Mouse (Mus musculus) limb, embryonic 13.5 days (tissue): ENCODE data around the gene Ppp1r12b. TPM values are rescaled to one million over a fixed set of nuclear protein-coding genes. Genes with fewer than 3 reads are reported as not detected.

Source experiments
- ATAC-seq: fragments of 200-750 bp; cut with Nextera tagmentation; 2 replicates; pipeline ENCODE4 v1.8.0; 2017; ENCODE audit warnings: low read depth, moderate number of reproducible peaks, moderate TSS enrichment; ENCODE audit not compliant: low FRiP score
- H3K27ac ChIP-seq: fragments of 300-500 bp; sonication (generic); 2 replicates; pipeline ENCODE4 v1.5.1; 2015; ENCODE audit warnings: inconsistent platforms, mild to moderate bottlenecking, moderate library complexity
- H3K27me3 ChIP-seq: fragments of 300-500 bp; sonication (generic); 2 replicates; pipeline ENCODE4 v1.6.1; 2015; ENCODE audit warnings: mild to moderate bottlenecking, inconsistent platforms
- H3K36me3 ChIP-seq: fragments of 300-500 bp; sonication (generic); 2 replicates; pipeline ENCODE4 v1.6.1; 2015; ENCODE audit warnings: inconsistent platforms, mild to moderate bottlenecking, moderate library complexity
- H3K4me1 ChIP-seq: fragments of 300-500 bp; sonication (generic); 2 replicates; pipeline ENCODE4 v1.6.1; 2015; ENCODE audit warnings: inconsistent platforms
- H3K4me2 ChIP-seq: fragments of 300-500 bp; sonication (generic); replicated peaks from 2 replicates; pipeline ENCODE4 v1.6.1; 2015; ENCODE audit warnings: inconsistent platforms, mild to moderate bottlenecking, moderate library complexity
- H3K4me3 ChIP-seq: fragments of 300-500 bp; sonication (generic); 2 replicates; pipeline ENCODE4 v1.5.1; 2015; ENCODE audit warnings: moderate library complexity, mild to moderate bottlenecking, inconsistent platforms
- H3K9ac ChIP-seq: fragments of 300-500 bp; sonication (generic); 2 replicates; pipeline ENCODE4 v1.6.1; 2015; ENCODE audit warnings: mild to moderate bottlenecking, inconsistent platforms
- H3K9me3 ChIP-seq: fragments of 300-500 bp; sonication (generic); 2 replicates; pipeline ENCODE4 v1.6.1; 2016; ENCODE audit warnings: inconsistent platforms
- WGBS: fragments of 180-500 bp; shearing (Covaris S2); methylation state at CpG from one replicate; pipeline ENCODE4 v1.1.7; 2015; 5-methylcytosine and 5-hydroxymethylcytosine counted together
- polyA plus RNA-seq: library from polyadenylated mRNA; unstranded; fragments of >200 nt; fragmentation: Nextera tagmentation; extraction: Ambion mirVana; gene quantifications from 2 replicates; pipeline ENCODE4 v1.2.1, GENCODE M21; 2015

The Ppp1r12b gene
- polyA plus RNA-seq, 1 experiment from 2014 or later, result 7.1 TPM

DNA sequence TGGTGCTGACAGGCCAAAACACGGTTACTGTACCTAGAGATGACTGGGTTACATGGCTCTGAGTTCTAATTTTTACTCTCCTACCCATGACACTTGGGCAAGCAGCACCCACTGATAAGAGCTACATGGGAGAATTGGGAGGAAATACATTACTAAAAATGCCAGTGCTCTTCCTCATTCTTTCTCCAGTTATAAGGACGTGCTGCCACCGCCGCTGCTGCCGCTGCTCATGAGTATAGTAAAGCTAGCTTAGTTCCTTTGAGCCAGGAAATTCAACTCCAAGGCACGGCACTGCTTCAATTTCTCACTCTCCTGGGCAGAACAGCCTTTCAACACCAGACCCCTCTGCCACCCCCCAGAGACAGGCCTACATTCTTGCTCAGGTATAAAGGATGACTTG, 171.3 kb downstream of the Ppp1r12b start:
- Histone ChIP-seq H3K4me1 (peaks cover 27% of the 10 kb centered on the region), H3K27ac (0 out of 2 replicates have a peak overlapping the region, but pooled peaks have one; percentile 48), H3K4me3 (no peak overlapping the region), H3K36me3 (no peaks in the 10 kb centered on the region), H3K4me2 (no peak overlapping the region), H3K9me3 (no peaks in the 10 kb centered on the region), H3K9ac (no peak overlapping the region), H3K27me3 (no peaks in the 10 kb centered on the region)
- WGBS, result 60% methylated on average over 6 of the region's 6 CpGs
- no peak for ATAC-seq

DNA sequence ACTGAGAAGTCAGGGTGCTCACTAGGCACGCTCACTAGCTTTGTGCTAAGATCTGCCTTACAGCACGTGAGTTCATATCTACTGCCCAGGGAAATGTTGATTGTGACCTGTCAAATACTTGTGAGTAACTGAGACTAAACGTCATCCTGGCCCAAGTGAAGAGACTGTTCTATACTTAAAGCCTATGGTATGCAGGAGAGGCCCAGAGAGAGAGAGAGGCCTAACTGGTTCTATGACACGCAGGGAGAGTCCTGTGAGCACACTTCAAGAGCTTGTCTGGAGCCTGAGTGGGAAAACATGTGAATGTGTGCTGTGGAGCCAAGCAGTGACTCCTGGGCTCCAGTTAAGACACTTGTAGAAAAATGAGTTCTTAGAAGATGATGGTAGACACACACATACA, 171.8 kb downstream of the Ppp1r12b start:
- Histone ChIP-seq H3K4me1 (peaks cover 27% of the 10 kb centered on the region), H3K27ac (no peak overlapping the region), H3K9me3 (no peaks in the 10 kb centered on the region), H3K27me3 (no peaks in the 10 kb centered on the region), H3K4me2 (no peak overlapping the region), H3K36me3 (no peaks in the 10 kb centered on the region), H3K9ac (no peak overlapping the region), H3K4me3 (no peak overlapping the region)
- 71% methylated on average over 4 of the region's 4 CpGs for WGBS
- ATAC-seq, result no peak

DNA sequence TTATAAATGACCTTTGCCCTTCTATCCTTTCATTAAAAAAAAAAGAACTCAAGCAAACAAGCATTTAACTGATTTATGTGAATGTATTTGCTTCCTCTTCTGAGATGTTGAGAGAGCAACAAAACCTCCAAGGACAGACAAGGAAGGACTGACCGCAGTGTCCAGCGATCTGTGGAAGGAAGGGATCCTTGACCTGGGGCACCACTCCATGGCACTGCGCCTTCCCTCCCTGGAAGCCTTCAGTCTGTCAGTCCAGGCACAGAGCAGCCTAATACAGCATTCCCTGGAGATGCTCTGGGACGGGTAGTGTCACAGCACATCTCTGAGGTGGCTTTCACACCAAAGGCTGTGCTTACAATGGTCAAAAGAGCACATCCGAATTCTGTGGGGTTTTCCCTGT, 172.9 kb downstream of the Ppp1r12b start:
- Histone ChIP-seq H3K4me1 (peaks cover 25% of the 10 kb centered on the region), H3K36me3 (no peaks in the 10 kb centered on the region), H3K27me3 (no peaks in the 10 kb centered on the region), H3K9me3 (no peaks in the 10 kb centered on the region), H3K4me3 (no peak overlapping the region), H3K9ac (no peak overlapping the region), H3K4me2 (no peak overlapping the region), H3K27ac (no peak overlapping the region)
- no peak for ATAC-seq
- WGBS, result 89% methylated on average over 5 of the region's 5 CpGs

DNA sequence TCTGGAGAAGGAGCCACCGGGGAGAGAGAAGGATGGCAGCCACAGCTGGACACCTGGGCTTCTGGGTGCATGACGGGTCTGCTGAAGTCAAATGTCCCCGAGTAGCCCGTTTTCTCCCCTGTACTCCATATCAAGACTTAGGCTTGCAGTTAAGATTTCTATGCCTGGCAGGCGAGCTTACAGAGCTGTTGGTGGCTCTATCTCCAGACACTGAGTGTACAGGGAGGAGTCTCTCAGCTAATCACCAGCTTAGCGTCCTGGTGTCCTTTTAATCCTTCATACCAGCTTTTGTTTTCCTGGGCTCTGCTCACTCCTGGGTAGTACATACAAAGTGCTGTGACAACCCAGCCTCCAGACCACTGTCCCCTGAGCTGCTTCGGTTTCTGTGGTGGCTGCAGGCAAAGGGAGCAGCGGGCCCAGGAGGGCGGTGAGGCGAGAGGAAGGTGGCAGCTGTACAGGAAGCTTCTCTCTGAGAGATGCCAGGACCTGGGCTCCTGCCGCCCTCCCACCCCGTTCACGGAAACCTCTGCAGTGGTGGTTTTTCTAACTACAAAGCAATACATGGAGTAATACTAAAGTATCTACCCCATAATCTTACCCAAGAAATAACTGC, 177.7 kb downstream of the Ppp1r12b start:
- no peak overlapping the region for H3K4me2 ChIP-seq
- 62% methylated on average over 13 of the region's 13 CpGs for WGBS
- no peak overlapping the region for H3K27ac ChIP-seq

DNA sequence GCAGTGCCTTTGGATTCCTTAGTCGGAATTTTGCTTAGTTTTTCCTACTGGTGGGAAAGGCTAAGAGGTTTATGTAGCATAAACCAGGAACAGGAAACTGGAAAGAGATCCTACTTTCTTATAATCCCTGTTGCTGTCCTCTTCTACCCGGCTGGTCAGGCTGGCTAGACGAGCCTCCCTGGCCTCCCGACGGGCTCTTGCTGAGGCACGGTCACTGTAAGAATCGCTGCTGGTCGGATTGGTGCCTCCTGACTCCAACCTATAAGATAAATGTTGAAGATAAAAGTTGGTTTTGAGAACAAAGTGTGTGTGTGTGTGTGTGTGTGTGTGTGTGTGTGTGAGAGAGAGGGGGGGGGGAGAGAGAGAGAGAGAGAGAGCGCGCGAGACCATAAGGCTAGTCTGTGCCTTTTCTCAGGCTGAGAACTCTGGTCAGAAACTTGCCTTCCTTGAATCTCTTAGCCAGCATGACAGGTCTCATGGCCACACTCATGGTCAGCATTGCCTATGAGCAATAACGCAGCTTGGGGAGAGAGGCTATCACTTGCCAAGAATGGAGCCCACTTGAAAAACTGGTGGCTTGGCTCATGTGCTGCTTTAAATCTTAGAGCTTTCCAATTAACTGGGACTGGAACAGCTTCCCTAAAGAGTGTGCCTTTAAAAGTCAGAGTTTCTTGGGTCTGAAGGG, 178.4 kb downstream of the Ppp1r12b start:
- Histone ChIP-seq H3K36me3 (no peaks in the 10 kb centered on the region; the same call in none of the 2 replicates), H3K4me1 (peaks cover 27% of the 10 kb centered on the region), H3K4me2 (no peak overlapping the region), H3K27ac (no peak overlapping the region; the same call in 1 of the 2 replicates), H3K9me3 (no peaks in the 10 kb centered on the region), H3K9ac (no peak overlapping the region), H3K4me3 (no peak overlapping the region), H3K27me3 (no peaks in the 10 kb centered on the region)
- ATAC-seq, result no peak
- WGBS, result 80% methylated on average over 12 of the region's 12 CpGs

More for the DNA sequence above, 177.7 kb downstream of the Ppp1r12b start:
- H3K4me3 ChIP-seq, result no peak overlapping the region
- H3K4me1 ChIP-seq, result peaks cover 27% of the 10 kb centered on the region
- no peaks in the 10 kb centered on the region; the same call in none of the 2 replicates for H3K36me3 ChIP-seq
- no peaks in the 10 kb centered on the region for H3K9me3 ChIP-seq
- no peaks in the 10 kb centered on the region for H3K27me3 ChIP-seq
- no peak for ATAC-seq
- no peak overlapping the region for H3K9ac ChIP-seq

DNA sequence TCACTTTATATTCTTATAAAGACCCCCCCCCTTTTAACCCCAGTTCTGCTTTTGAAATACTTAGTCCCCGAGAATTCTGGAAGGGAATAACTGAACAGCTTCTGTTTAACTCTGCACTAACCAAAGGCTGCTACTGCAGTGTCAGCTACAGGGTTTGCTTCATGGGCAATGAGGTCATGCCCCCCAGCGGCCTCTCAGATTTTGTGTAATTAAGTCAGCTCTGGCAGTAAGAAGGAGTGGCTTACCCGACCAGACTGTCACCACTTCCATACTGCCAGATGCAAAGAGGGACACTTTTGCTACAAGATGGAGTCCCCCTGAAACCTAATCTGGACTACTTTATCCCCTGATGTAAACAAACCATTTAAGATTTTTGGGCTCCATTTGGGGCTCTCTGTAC, 180.1 kb downstream of the Ppp1r12b start:
- Histone ChIP-seq H3K4me2 (no peak overlapping the region), H3K4me3 (no peak overlapping the region), H3K27ac (no peak overlapping the region; the same call in 1 of the 2 replicates), H3K36me3 (peaks cover 8% of the 10 kb centered on the region), H3K4me1 (peaks cover 35% of the 10 kb centered on the region), H3K9me3 (no peaks in the 10 kb centered on the region), H3K9ac (no peak overlapping the region), H3K27me3 (no peaks in the 10 kb centered on the region)
- WGBS, result 13% methylated on average over 3 of the region's 3 CpGs
- no peak for ATAC-seq

DNA sequence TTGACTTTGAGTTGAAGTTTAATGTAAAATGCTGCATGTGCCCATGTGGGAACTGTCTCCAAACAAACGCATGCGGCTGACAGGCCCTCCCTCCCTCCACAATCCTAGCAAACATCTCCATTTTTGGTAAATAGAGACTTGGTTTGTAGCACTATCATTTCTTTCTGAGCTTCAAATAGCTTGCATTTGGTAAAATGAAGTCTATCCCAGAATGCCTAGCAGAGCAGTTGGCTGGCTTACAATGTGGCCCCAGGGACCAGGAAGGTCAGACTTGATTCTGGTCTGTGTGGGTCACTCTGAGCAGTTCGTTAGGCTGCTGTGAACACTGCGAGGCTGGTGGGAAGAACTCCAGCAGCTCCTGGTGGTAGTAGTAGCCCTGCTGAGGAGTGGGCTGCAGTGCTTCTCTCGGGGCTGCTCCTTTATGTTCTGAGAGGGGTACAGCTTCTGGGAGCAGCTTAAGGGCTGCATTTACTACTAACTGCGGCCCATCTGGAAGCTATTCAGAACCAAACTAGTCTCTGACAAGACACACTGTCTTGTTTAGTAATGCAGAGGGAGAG, 180.9 kb downstream of the Ppp1r12b start:
- H3K4me1 ChIP-seq, result peaks cover 35% of the 10 kb centered on the region
- peak overlapping the region; percentile 70 for H3K27ac ChIP-seq
- 24% methylated on average over 6 of the region's 6 CpGs for WGBS
- H3K27me3 ChIP-seq, result no peaks in the 10 kb centered on the region
- no peak overlapping the region for H3K4me3 ChIP-seq
- H3K9ac ChIP-seq, result 0 out of 2 replicates have a peak overlapping the region, but pooled peaks have one; percentile 10
- 0 out of 2 replicates have a peak overlapping the region, but pooled peaks have one; percentile 3 for H3K4me2 ChIP-seq
- ATAC-seq, result 0 out of 2 replicates have a peak, but pooled peaks have one; percentile 61
- no peaks in the 10 kb centered on the region for H3K9me3 ChIP-seq
- peaks cover 10% of the 10 kb centered on the region for H3K36me3 ChIP-seq

DNA sequence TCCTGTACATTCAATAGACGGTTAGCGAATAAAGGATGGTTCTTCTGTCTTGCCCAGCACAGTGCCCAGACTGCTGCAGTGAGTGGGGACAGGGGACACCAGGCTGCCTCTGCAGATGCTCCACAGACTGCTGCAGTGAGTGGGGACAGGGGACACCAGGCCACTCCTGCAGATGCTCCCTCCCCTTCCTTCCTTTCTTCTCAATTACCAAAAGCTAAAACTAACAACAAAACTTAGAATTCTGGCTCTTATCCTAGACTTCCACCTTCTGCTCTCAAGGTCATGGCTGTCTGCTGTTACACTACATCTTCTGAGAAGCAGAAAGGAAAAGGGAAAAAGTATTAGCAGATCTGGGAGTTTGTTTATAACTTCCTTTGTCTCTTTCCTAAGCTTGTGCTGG, 181.5 kb downstream of the Ppp1r12b start:
- H3K4me3 ChIP-seq, result no peak overlapping the region
- no peak overlapping the region for H3K9ac ChIP-seq
- no peaks in the 10 kb centered on the region for H3K27me3 ChIP-seq
- no peak for ATAC-seq
- H3K4me1 ChIP-seq, result peaks cover 35% of the 10 kb centered on the region
- whole genome bisulfite sequencing, result 93% methylated on average over 2 of the region's 2 CpGs
- H3K36me3 ChIP-seq, result peaks cover 10% of the 10 kb centered on the region
- no peak overlapping the region for H3K4me2 ChIP-seq
- H3K27ac ChIP-seq, result peak overlapping the region; percentile 52; the same call in 1 of the 2 replicates
- no peaks in the 10 kb centered on the region for H3K9me3 ChIP-seq

DNA sequence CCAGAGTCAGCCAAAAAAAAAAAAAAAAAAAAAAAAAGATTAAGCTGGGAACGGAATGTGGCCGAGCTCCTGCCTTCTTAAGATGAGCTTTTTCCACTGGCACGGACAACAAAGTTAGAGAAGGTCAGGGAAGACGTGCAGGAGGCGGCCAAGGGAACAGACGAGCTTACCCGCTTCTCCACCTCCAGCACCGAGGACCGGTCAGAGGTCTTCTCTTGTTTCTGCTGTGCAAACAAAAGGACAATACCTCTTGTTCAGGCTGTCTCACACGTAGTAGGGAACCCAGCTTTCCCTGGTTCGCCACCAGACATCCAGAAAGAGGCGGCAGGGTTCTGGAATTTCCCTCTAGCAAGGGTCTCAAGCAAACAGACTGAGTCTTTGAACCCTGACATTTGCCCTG, 182.5 kb downstream of the Ppp1r12b start:
- Histone ChIP-seq H3K27ac (no peak overlapping the region), H3K4me1 (peaks cover 34% of the 10 kb centered on the region), H3K36me3 (peaks cover 17% of the 10 kb centered on the region), H3K9ac (no peak overlapping the region), H3K4me2 (no peak overlapping the region), H3K9me3 (no peaks in the 10 kb centered on the region), H3K27me3 (no peaks in the 10 kb centered on the region), H3K4me3 (no peak overlapping the region)
- no peak for ATAC-seq
- 81% methylated on average over 12 of the region's 12 CpGs for WGBS

DNA sequence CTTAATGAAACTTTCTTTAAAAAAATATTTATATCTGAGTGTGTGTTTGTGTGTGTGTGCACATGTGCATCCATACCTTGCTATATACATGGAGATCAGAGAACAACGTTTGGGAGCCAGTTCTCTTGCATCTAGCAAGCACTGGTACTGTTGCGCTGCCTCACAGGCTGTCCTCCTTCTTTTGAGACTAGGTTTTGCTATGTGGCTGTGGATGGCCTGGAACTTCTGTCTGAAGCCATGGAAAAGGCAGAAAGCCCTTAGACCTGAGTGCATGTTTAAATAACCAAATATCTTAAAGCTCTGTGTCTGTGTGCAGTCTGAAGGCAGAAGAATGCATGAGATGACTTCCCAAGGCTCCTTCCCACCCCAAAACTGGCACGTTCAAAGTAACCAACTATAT, 182.9 kb downstream of the Ppp1r12b start:
- no peak for ATAC-seq
- H3K9ac ChIP-seq, result no peak overlapping the region
- peaks cover 21% of the 10 kb centered on the region for H3K36me3 ChIP-seq
- H3K4me2 ChIP-seq, result no peak overlapping the region
- peaks cover 31% of the 10 kb centered on the region for H3K4me1 ChIP-seq
- H3K27ac ChIP-seq, result no peak overlapping the region
- 83% methylated on average over 3 of the region's 3 CpGs for WGBS
- H3K9me3 ChIP-seq, result no peaks in the 10 kb centered on the region
- H3K27me3 ChIP-seq, result no peaks in the 10 kb centered on the region
- no peak overlapping the region for H3K4me3 ChIP-seq

DNA sequence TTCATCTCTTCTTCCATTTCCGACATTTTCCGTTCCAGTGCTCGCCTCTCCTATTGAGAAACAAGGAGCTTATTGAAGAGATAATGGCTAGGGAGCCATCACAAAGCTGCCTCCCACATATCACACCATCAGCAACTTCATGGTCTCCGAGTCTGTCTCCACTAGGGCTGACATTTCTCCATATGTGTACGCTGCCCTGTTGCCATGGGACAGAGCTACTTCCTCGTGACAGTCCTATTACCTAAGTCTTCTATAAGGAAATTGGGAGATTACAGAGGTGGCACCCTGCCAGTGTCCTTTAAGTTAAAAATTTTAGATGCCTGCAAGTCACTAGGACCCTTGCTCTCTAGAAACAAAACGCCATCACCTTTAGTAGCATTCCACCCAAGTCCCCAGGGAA, 183.7 kb downstream of the Ppp1r12b start:
- no peak overlapping the region for H3K4me2 ChIP-seq
- peaks cover 22% of the 10 kb centered on the region for H3K36me3 ChIP-seq
- no peaks in the 10 kb centered on the region for H3K27me3 ChIP-seq
- H3K4me3 ChIP-seq, result no peak overlapping the region
- no peak overlapping the region for H3K27ac ChIP-seq
- no peak overlapping the region for H3K9ac ChIP-seq
- no peak for ATAC-seq
- WGBS, result 93% methylated on average over 7 of the region's 7 CpGs
- H3K4me1 ChIP-seq, result peaks cover 38% of the 10 kb centered on the region
- H3K9me3 ChIP-seq, result no peaks in the 10 kb centered on the region

DNA sequence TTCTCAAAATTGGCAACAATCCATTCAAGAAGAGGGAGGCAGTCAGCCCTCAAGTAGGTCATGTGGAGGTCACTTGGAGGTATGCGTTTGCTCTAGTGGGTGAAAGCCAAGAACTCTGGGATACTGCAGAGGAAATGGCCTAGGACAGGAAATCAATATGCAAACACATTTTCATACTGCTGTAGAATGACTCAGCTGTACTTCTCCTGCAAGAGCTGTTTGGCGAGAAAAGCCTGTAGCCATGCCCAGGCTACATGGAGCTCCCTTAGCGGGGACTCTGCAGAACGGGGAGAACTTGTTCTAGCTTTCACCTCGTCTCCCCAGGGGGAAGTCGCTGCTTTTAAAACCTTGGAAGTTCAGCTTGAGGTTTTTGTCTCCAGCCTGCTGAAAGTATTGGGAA, 184.4 kb downstream of the Ppp1r12b start:
- Histone ChIP-seq H3K36me3 (peaks cover 22% of the 10 kb centered on the region), H3K9ac (no peak overlapping the region), H3K27ac (no peak overlapping the region), H3K4me3 (no peak overlapping the region), H3K27me3 (no peaks in the 10 kb centered on the region), H3K4me1 (peaks cover 37% of the 10 kb centered on the region), H3K9me3 (no peaks in the 10 kb centered on the region), H3K4me2 (no peak overlapping the region)
- WGBS, result 58% methylated on average over 6 of the region's 6 CpGs
- no peak for ATAC-seq
